8 mouse cellular contexts compared by ENCODE assay signal in genomic region chr12:101025379-101025778, GRCm38 (mm10). TPM values are rescaled to one million over a fixed set of nuclear protein-coding genes. Genes with fewer than 3 reads are reported as not detected.
A peak's percentile ranks its signal among the peaks of the same experiment; 100 is the strongest.
DNase-seq lines count a peak whose midpoint lies in the region; ATAC-seq and TF ChIP-seq lines count a peak whose summit lies in the region.
"Had no signal": no experiment of that assay in that cellular context is flagged by ENCODE, and none has a peak within 500 bp of the region (broad histone marks: within the 10 kb centered on the region; RNA-seq: fewer than 3 reads in every experiment).

No protein-coding gene starts in this region.

- H3K4me2 ChIP-seq in forebrain, embryonic 14.5 days (ENCODE audit: low read length): peak overlapping the region; percentile 74
- peak overlapping the region; percentile 100 for H3K4me2 ChIP-seq in liver, postnatal 0 days (ENCODE audit: low read depth, low read length)

- peak; percentile 31 for DNase-seq in testis, postnatal 10 days (ENCODE audit: low spot score)
- DNase-seq in testis, postnatal 14 days (ENCODE audit: low spot score): no peak
- no peak for DNase-seq in forebrain, embryonic 14.5 days (ENCODE audit: low spot score)
- peak; percentile 53 for DNase-seq in liver, postnatal 0 days
- DNase-seq in yolk sac, embryonic 10.5 days (ENCODE audit: low spot score): peak; percentile 82
- no peak for DNase-seq in frontal cortex, postnatal 25 days (ENCODE audit: low spot score in 2 of 2)
- DNase-seq in ovary, postnatal 10 days (ENCODE audit: low spot score): no peak

- TF ChIP-seq EP300 in liver, postnatal 0 days (IDR thresholded peaks at IDR 0.05; ENCODE audit: low read depth): 0 out of 2 replicates have a peak, but pooled peaks have one; percentile 27

- peaks cover 37% of the 10 kb centered on the region for H3K4me1 ChIP-seq in forebrain, embryonic 14.5 days (ENCODE audit: control insufficient read depth, insufficient read depth, low read length)
- H3K4me1 ChIP-seq in liver, postnatal 0 days (ENCODE audit: insufficient read depth): peaks cover 43% of the 10 kb centered on the region

- no peak for TF ChIP-seq CTCF in liver, postnatal 0 days (IDR thresholded peaks at IDR 0.05; ENCODE audit: low read depth)

- peaks cover 16% of the 10 kb centered on the region for H3K36me3 ChIP-seq in forebrain, embryonic 14.5 days (ENCODE audit: control insufficient read depth, insufficient read depth, low read length)
- peaks cover 5% of the 10 kb centered on the region; the same call in 1 of the 2 replicates for H3K36me3 ChIP-seq in liver, postnatal 0 days (replicated peaks; ENCODE audit: insufficient read depth, low read length)

- no peak overlapping the region for H3K27ac ChIP-seq in forebrain, embryonic 14.5 days (ENCODE audit: low read depth, low read length)
- H3K27ac ChIP-seq in liver, postnatal 0 days (ENCODE audit: low read depth): peak overlapping the region; percentile 70
- H3K27ac ChIP-seq: macrophage had no signal

- no peak overlapping the region for H3K4me3 ChIP-seq in forebrain, embryonic 14.5 days (ENCODE audit: low read depth, low read length)
- H3K4me3 ChIP-seq in liver, postnatal 0 days (ENCODE audit: low read depth, low read length): peak overlapping the region; percentile 90

- ATAC-seq in forebrain, embryonic 14.5 days: no peak
- peak; percentile 34 for ATAC-seq in liver, postnatal 0 days

- no peaks in the 10 kb centered on the region for H3K27me3 ChIP-seq in forebrain, embryonic 14.5 days (replicated peaks; ENCODE audit: control insufficient read depth, insufficient read depth, low read length)
- H3K27me3 ChIP-seq in liver, postnatal 0 days (ENCODE audit: insufficient read depth, low read length): no peaks in the 10 kb centered on the region

- 71% methylated on average over 7 of the region's 7 CpGs for WGBS in forebrain, embryonic 14.5 days
- 28% methylated on average over 7 of the region's 7 CpGs for WGBS in liver, postnatal 0 days (ENCODE audit: insufficient replicate concordance)

- no peaks in the 10 kb centered on the region for H3K9me3 ChIP-seq in forebrain, embryonic 14.5 days (replicated peaks; ENCODE audit: control insufficient read depth, low read length)
- H3K9me3 ChIP-seq in liver, postnatal 0 days (ENCODE audit: low read length): no peaks in the 10 kb centered on the region

- peak overlapping the region; percentile 41; the same call in 1 of the 2 replicates for H3K9ac ChIP-seq in forebrain, embryonic 14.5 days (ENCODE audit: low read length)
- peak overlapping the region; percentile 58 for H3K9ac ChIP-seq in liver, postnatal 0 days (replicated peaks)

RNA-seq across cellular contexts. Expression of gene Ccdc88c, which starts 3.5 kb away (rescaled TPM):
- 11.6 and 15.3 TPM in 2 replicates for polyA plus RNA-seq in forebrain, embryonic 14.5 days (2014; fragmentation: Nextera tagmentation; extraction: Ambion mirVana)
- 3.6 and 4.2 TPM in 2 replicates for polyA plus RNA-seq in liver, postnatal 0 days (2015; fragmentation: Nextera tagmentation; extraction: Ambion mirVana)

RNA-seq across cellular contexts. Expression of gene Ppp4r3a, which starts 58.1 kb away (rescaled TPM):
- polyA plus RNA-seq in forebrain, embryonic 14.5 days (2014; fragmentation: Nextera tagmentation; extraction: Ambion mirVana): 27.5 and 35.0 TPM in 2 replicates
- 14.1 and 15.2 TPM in 2 replicates for polyA plus RNA-seq in liver, postnatal 0 days (2015; fragmentation: Nextera tagmentation; extraction: Ambion mirVana)

Comparison
In these comparisons a context has a peak if more than half of its experiments do, and no peak if none do; other contexts are left out.
1. DNase-seq: peak in testis, postnatal 10 days (single experiment), liver, postnatal 0 days (single experiment) and yolk sac, embryonic 10.5 days (single experiment); none in testis, postnatal 14 days (single experiment), forebrain, embryonic 14.5 days (single experiment), frontal cortex, postnatal 25 days (0 of 2) and ovary, postnatal 10 days (single experiment).